Mouse (Mus musculus): ENCODE results near the gene Crnkl1. TPM values are rescaled to one million over a fixed set of nuclear protein-coding genes. Genes with fewer than 3 reads are reported as not detected.

Crnkl1 gene
- polyA plus RNA-seq, 1 experiment from 2014 or later: 20.9 TPM

DNA sequence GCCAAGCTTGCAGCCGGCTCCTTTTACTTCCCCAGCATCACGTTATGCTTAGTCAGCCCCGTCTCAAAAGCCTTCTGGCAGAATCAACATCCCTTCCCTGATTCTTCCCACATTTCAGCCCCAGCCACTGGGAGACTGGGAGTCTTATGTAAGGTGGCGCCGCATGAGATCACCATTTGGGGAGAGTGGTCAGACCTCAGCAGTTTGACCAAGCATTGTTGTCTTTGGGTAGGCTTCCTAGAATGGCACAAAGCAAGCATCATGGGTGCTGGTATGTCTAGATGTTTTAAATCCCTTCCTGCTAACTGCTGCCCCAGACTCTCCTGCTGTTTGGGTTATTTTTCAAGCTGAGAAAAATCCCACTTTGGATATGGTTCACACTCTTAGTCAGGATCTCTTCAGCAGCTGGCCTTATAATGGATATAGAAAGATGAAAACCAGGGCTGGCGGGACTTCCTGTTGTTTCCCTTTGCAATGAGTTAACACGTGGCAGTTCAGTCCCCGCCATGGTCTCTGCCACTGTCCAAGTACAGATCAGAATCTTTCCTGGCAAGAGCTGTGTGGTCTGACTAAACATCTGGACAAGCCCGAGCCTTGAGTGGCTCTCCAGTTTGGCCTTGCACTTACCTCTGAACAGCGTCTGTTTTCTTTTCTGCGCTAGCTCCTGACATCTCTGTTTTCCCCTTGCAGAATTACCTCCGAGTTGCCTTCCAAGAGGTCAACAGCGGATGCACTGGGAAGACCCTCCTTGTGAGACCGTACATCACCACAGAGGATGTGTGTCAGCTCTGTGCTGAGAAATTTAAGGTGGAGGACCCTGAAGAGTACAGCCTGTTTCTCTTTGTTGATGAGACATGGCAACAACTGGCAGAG is 49.7 kb downstream of the Crnkl1 start:
- H3K4me1 ChIP-seq: peaks cover 22% of the 10 kb centered on the region
- no peak overlapping the region for H3K4me2 ChIP-seq
- no peaks in the 10 kb centered on the region for H3K9me3 ChIP-seq
- H3K27me3 ChIP-seq (replicated peaks): no peaks in the 10 kb centered on the region
- WGBS: 49% methylated on average over 14 of the region's 14 CpGs
- H3K27ac ChIP-seq: peak overlapping the region; percentile 79
- peaks cover 18% of the 10 kb centered on the region; the same call in 1 of the 2 replicates for H3K36me3 ChIP-seq
- H3K4me3 ChIP-seq (replicated peaks): no peak overlapping the region
- H3K9ac ChIP-seq: no peak overlapping the region
- ATAC-seq (ENCODE audit: insufficient read depth, low FRiP score, low read depth): peak; percentile 17; the same call in 1 of the 2 replicates

GRCm38 (mm10) chr2:145884036-145884912 is 50.5 kb downstream of the Crnkl1 start:
- Histone ChIP-seq H3K9ac (no peak overlapping the region), H3K4me2 (no peak overlapping the region), H3K36me3 (peaks cover 22% of the 10 kb centered on the region; the same call in 1 of the 2 replicates), H3K9me3 (no peaks in the 10 kb centered on the region), H3K4me3 (replicated peaks) (no peak overlapping the region), H3K27me3 (replicated peaks) (no peaks in the 10 kb centered on the region), H3K27ac (peak overlapping the region; percentile 79), H3K4me1 (peaks cover 22% of the 10 kb centered on the region)
- 32% methylated on average over 17 of the region's 17 CpGs for WGBS
- ATAC-seq (ENCODE audit: insufficient read depth, low FRiP score, low read depth): no peak

GRCm38 (mm10) chr2:145882398-145882797 is 52.4 kb downstream of the Crnkl1 start:
- H3K9ac ChIP-seq: no peak overlapping the region
- ATAC-seq (ENCODE audit: insufficient read depth, low FRiP score, low read depth): no peak
- H3K4me2 ChIP-seq: no peak overlapping the region
- no peaks in the 10 kb centered on the region for H3K27me3 ChIP-seq (replicated peaks)
- 24% methylated on average over 2 of the region's 2 CpGs for WGBS
- no peaks in the 10 kb centered on the region for H3K9me3 ChIP-seq
- H3K4me1 ChIP-seq: peaks cover 14% of the 10 kb centered on the region
- H3K4me3 ChIP-seq (replicated peaks): no peak overlapping the region
- H3K27ac ChIP-seq: no peak overlapping the region
- H3K36me3 ChIP-seq: peaks cover 30% of the 10 kb centered on the region

DNA sequence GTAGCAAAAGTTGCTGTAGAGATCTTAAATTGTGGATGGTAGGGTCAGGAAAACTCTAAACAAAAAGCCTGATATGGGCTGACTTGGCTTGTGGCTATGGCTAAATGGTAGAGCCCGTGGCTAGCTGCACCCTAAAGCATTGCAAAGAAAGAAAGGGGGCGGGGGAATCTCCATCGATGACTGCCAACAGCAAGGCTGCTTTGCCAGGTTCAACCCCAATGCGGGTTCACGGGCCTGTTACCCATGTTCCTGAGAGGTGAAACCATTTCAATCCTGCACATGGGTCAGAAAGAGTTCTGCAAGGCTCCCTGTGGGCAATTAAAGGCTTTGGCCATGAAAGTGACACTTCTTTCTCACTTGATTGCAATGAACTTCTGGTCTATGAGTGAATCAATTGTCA is 52.9 kb downstream of the Crnkl1 start:
- no peak overlapping the region for H3K9ac ChIP-seq
- 90% methylated on average over 5 of the region's 5 CpGs for WGBS
- H3K4me2 ChIP-seq: no peak overlapping the region
- ATAC-seq (ENCODE audit: insufficient read depth, low FRiP score, low read depth): no peak
- H3K36me3 ChIP-seq: peaks cover 26% of the 10 kb centered on the region
- no peaks in the 10 kb centered on the region for H3K9me3 ChIP-seq
- H3K4me1 ChIP-seq: peaks cover 14% of the 10 kb centered on the region
- no peak overlapping the region for H3K4me3 ChIP-seq (replicated peaks)
- H3K27me3 ChIP-seq (replicated peaks): no peaks in the 10 kb centered on the region
- H3K27ac ChIP-seq: no peak overlapping the region

DNA sequence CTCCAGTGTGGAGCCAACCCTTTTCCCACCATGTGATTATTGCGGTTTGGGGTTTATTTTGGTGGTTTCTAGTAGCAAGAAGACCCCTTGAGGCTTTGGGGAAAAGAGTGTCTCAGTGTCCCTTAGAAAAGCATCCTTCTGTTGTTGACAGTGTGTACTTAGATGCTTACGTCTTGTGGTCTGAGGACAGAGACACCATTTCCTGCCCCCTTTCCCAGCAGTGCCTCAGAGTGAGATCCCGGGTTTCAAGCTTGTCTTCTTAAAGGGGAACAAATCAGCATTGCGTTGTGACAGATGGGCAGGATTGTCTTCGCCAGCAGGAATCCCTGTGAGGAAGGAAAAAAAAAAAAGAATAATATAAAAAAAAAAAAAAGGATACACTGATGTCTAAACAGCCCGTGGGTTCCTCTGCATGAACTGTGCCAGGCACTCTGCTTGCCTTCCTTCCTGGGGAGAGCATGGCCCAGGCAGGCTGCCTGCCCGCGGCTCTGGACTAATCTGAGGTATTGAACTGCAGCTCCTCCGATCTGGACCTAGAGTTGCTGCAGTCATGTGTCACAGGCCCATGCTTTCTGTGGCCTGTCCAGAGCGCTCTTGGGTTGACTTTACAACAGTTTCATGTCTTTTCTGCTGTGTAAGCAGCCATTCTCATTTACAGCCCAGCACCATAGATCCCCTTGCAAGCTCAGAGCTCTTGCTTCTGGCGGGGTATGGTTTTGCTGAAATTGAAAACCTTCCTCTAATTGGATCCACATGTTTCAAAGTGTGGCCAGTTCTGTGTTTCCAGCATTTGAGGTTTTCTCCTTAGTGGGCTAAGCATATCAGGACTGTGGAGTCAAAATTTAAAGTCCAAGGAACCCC is 53.7 kb downstream of the Crnkl1 start:
- H3K9me3 ChIP-seq: no peaks in the 10 kb centered on the region
- H3K4me1 ChIP-seq: peaks cover 14% of the 10 kb centered on the region
- no peak for ATAC-seq (ENCODE audit: insufficient read depth, low FRiP score, low read depth)
- WGBS: 80% methylated on average over 11 of the region's 11 CpGs
- H3K4me3 ChIP-seq (replicated peaks): no peak overlapping the region
- no peaks in the 10 kb centered on the region for H3K27me3 ChIP-seq (replicated peaks)
- peaks cover 28% of the 10 kb centered on the region for H3K36me3 ChIP-seq
- H3K27ac ChIP-seq: 0 out of 2 replicates have a peak overlapping the region, but pooled peaks have one; percentile 22
- no peak overlapping the region for H3K4me2 ChIP-seq
- no peak overlapping the region for H3K9ac ChIP-seq

- no peak overlapping the region for H3K4me3 ChIP-seq (replicated peaks)
- H3K27ac ChIP-seq: no peak overlapping the region
- H3K9ac ChIP-seq: no peak overlapping the region
- H3K27me3 ChIP-seq (replicated peaks): no peaks in the 10 kb centered on the region
- H3K9me3 ChIP-seq: no peaks in the 10 kb centered on the region
- 92% methylated on average over 3 of the region's 3 CpGs for WGBS
- ATAC-seq (ENCODE audit: insufficient read depth, low FRiP score, low read depth): no peak
- H3K4me2 ChIP-seq: no peak overlapping the region
- H3K36me3 ChIP-seq: peaks cover 25% of the 10 kb centered on the region
- H3K4me1 ChIP-seq: no peaks in the 10 kb centered on the region
These were observed 57.6 kb downstream of the Crnkl1 start for GRCm38 (mm10) chr2:145877191-145877590.

GRCm38 (mm10) chr2:145874879-145875482 is 59.8 kb downstream of the Crnkl1 start:
- Histone ChIP-seq H3K4me2 (no peak overlapping the region), H3K9me3 (no peaks in the 10 kb centered on the region), H3K4me1 (no peaks in the 10 kb centered on the region), H3K36me3 (peaks cover 17% of the 10 kb centered on the region), H3K4me3 (replicated peaks) (no peak overlapping the region), H3K9ac (no peak overlapping the region), H3K27ac (0 out of 2 replicates have a peak overlapping the region, but pooled peaks have one; percentile 0), H3K27me3 (replicated peaks) (no peaks in the 10 kb centered on the region)
- peak; percentile 76 for ATAC-seq (ENCODE audit: insufficient read depth, low FRiP score, low read depth)
- WGBS: 46% methylated on average over 3 of the region's 3 CpGs

GRCm38 (mm10) chr2:145873953-145874352 is 60.9 kb downstream of the Crnkl1 start:
- H3K4me2 ChIP-seq: no peak overlapping the region
- H3K4me3 ChIP-seq (replicated peaks): no peak overlapping the region
- no peaks in the 10 kb centered on the region for H3K4me1 ChIP-seq
- peaks cover 13% of the 10 kb centered on the region for H3K36me3 ChIP-seq
- no peak overlapping the region for H3K9ac ChIP-seq
- no peak for ATAC-seq (ENCODE audit: insufficient read depth, low FRiP score, low read depth)
- WGBS: 72% methylated on average over 1 of the region's 1 CpGs
- no peaks in the 10 kb centered on the region for H3K9me3 ChIP-seq
- H3K27me3 ChIP-seq (replicated peaks): no peaks in the 10 kb centered on the region
- no peak overlapping the region for H3K27ac ChIP-seq

GRCm38 (mm10) chr2:145872099-145872498 is 62.7 kb downstream of the Crnkl1 start:
- H3K27ac ChIP-seq: no peak overlapping the region
- peak; percentile 42; the same call in 1 of the 2 replicates for ATAC-seq (ENCODE audit: insufficient read depth, low FRiP score, low read depth)

DNA sequence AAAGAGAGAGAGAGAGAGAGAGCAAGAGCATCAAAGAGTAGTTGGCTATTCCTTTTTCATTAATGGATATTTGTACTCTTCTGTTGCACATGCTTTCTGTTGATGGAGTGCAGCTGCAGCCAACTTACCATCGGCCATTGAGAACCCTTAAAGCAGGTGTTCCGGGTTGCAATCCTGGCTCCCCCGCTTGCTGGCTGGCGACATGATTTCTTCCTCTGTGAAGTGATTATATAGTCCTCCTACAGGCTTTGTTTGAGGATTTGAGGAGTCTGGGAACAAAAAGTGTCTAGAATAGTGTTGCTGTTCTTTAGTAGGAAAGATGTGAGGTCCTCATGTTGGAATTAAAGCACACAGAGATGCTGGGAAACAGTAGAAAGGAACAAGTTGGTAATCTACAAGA is 63.5 kb downstream of the Crnkl1 start:
- WGBS: 66% methylated on average over 4 of the region's 4 CpGs
- no peak overlapping the region for H3K4me2 ChIP-seq

More at GRCm38 (mm10) chr2:145872099-145872498, 62.7 kb downstream of the Crnkl1 start:
- H3K4me1 ChIP-seq: no peaks in the 10 kb centered on the region
- H3K9me3 ChIP-seq: no peaks in the 10 kb centered on the region
- H3K9ac ChIP-seq: no peak overlapping the region
- no peak overlapping the region for H3K4me3 ChIP-seq (replicated peaks)
- H3K27me3 ChIP-seq (replicated peaks): no peaks in the 10 kb centered on the region
- peaks cover 9% of the 10 kb centered on the region; the same call in 1 of the 2 replicates for H3K36me3 ChIP-seq
- no peak overlapping the region for H3K4me2 ChIP-seq
- WGBS: 82% methylated on average over 1 of the region's 1 CpGs

More for the DNA sequence above, 63.5 kb downstream of the Crnkl1 start:
- Histone ChIP-seq H3K27me3 (replicated peaks) (no peaks in the 10 kb centered on the region), H3K36me3 (0 out of 2 replicates have a peak, but pooled peaks cover 7% of the 10 kb centered on the region), H3K27ac (peak overlapping the region; percentile 18; the same call in 1 of the 2 replicates), H3K9ac (no peak overlapping the region), H3K9me3 (no peaks in the 10 kb centered on the region), H3K4me3 (replicated peaks) (no peak overlapping the region), H3K4me1 (no peaks in the 10 kb centered on the region)
- no peak for ATAC-seq (ENCODE audit: insufficient read depth, low FRiP score, low read depth)

Measured in stomach, embryonic 15.5 days (tissue).